Mouse (Mus musculus) B cell, adult 2 months (primary cell): ENCODE data around the gene Rasgrp2.

ENCODE experiments used
- DNase-seq, 2 experiments: peaks; one replicate each; pipeline ENCODE4 v3.0.0; 2022

Rasgrp2 gene

DNA sequence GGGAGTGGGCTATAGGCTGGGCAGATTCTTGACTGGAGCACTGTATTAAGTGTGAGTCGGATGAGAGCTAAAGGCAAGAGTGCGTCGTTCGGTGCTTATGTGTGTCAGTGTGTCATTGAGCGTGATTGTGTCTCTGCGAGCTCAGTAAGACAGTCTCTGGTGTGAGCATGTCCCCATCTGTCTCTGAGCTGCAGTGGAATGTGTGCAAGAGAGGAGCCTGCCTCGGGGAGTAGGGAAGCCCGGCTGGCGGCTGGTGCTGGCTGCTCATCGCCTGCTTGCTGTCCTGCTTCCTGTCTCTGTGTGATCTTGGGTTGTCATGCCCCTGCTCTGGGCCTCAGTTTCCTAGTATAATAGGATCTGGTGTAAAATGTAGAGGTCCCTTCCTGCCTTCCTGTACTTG lies 43.9 kb downstream of the Rasgrp2 start:
- DNase-seq = no peak

DNA sequence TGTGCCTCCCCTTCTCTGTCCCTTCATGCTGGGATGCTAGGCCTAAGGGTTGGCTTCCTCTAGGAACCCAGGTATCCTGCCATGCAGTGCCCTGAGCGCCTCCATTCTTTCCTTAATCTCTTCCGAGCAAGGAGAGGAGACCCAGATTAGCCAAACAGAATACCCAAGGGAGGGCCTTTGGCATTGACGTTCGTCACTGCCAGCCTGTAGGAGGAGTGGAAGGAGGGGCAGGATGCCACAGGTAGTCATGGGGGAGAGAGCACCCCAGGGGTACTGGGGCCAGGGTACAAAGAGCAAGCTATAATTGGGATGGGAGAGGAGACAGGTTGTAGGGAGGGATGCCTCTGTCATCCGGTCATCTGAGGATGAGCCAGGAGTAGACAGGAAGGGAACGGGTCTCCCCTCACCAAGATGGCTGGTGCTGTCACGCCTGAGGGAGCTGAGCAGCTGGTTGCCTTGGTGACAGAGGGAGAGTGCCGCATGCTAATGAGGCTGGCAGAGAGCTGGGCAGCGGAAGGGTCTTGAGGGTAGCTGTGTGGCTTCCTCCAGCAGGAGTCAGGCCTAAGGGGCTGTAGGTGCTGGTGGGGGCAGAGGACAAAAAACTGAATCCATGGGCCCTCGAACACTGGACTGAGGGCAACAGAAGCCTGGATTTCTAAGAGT lies 46.8 kb downstream of the Rasgrp2 start:
- peak; percentile 42 to 43 for DNase-seq

DNA sequence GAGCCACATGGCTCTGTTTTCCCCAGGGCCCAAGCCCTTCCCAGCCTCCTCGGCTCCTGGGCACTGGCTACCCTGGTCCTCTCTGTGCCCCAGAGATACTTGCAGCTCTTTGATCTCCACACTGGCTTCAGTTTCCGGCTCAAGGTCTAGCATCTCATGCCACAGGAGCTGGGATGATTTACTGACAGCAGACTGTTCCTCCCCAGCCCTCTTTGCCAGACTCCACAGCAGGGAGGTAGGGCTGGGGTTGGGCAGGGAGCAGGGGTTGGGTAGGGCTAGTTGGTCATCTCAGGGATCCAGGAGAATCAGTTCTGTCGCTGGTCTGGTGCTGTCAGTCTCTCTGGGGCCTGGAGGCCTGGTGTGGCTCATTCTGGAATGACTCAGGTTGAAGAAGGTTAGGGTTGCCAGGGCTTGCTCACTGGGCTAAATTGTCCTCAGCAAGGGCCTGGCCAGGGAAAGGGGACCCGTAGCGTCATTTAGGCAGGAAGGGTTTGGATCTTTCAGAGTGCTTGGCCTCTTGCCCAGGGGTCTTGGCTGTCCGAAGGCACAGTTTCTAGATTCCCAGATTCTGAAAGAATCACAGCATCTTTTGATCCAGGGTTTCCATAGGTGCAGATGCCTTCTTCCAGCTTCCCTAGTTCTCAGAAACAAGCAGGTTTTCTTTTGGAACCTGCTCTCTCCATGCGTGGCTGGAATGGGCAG lies 47.7 kb downstream of the Rasgrp2 start:
- no peak for DNase-seq

DNA sequence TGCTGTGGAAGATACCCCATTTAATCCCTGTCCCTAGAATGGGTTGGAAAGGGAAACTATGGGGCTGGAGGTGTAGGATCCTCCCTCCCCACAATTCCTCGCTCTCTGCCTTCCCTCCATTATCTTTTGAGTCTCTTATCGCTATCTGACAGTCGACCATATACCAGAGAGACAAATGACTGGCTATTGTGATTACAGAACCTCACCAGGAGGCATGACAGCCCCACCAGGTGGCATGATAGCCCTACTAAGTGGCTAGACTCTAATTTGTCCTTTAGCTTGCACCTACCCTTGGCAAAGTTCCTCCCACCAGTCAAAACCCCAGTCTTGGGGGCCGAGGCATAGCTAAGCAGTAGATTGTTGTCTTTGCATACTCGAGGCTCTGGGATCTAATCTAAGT lies 49.6 kb downstream of the Rasgrp2 start:
- no peak for DNase-seq

DNA sequence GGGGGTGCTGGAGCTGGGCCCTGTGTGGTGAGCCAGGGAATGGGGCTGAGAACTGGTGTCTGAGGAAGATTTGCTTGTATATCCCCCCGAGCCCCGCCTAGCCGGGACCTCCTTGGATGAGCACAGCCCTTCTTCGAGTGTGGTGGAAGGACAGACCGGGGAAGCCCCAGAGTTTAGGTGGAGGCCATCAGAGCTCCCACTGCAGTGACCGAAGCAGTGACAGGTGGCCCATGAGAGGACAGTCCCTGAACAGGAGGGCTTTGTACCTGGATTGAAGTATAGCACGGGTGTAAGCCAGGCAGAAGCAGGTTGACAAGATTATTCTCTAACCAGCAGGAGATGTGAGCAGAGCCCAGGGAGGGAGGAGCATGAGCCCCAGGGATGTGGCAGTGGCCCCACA lies 50.7 kb downstream of the Rasgrp2 start:
- DNase-seq = no peak

DNA sequence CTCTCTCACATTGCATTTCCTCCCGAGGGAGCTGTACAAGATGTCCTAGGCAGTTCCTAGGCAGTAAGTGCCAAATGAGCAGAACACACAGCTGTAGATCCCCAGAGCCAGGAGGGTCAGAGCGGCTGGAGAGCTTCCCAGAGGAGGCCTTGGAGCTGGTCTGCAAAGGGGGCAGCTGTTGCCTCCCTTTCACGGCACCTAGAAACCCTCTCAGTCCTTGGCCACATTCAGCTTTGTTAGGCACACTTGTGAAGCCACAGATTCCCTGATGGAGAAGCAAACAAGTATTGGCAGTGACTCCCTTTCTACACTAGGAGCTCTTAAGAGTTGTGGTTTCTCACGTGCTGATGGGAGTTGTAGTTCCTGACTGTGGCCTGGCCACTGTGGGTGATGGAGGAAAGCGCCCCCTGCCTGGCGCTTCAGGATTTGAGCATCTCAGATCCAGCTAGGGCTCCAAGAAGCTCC lies 52.9 kb downstream of the Rasgrp2 start:
- DNase-seq = peak; percentile 76 to 79

DNA sequence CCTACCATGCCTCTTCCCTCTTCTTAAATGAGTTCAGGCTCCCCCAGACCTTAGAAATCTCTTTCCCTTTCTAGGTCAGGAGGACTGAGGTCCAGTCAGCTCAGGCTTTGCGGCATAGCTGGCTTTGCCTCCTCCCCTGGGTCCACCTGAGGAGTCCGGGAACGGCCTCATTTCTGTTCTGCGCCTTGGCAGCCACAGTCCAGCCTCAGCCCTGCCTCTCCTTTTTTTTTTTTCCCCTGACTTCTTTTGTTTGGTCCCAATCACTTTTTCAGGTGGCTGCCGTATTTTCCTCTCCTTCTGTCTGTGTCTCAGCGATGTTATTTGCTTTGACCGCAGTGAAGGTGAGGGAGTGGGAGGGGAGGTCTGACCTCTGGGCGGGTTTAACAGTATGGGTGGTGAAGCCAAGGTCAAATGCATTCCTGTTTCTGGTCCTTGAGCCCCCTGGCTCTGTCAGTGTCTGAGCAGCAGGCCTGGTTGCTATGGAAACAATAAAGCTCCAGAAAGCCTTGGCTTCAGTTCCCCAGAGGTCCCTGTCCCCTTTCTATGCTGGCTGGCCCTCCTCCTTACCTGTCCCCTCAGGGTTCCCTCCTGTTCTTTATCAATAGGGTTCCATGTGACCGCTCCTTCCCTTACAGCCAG lies 53.7 kb downstream of the Rasgrp2 start:
- no peak for DNase-seq

DNA sequence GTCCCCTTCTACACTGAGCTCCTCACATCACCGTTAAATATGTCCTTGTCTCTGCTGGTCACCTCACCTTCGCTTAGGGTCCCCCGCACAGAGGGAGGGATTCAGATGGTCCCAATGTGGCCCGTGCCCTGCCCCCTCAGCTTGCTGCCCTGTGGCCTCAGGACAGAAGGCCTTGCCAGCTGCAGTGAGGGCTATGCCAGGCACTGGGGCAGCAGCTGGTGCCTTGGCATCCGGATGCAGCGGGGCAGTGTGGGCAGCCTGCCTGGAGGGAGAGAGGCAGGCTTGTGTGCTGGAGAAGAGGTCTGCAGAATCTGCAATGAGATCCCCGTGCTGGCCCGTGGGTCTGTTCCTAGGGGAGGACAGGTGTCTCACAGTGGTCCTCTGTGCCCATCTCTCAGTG lies 54.2 kb downstream of the Rasgrp2 start:
- no peak for DNase-seq

DNA sequence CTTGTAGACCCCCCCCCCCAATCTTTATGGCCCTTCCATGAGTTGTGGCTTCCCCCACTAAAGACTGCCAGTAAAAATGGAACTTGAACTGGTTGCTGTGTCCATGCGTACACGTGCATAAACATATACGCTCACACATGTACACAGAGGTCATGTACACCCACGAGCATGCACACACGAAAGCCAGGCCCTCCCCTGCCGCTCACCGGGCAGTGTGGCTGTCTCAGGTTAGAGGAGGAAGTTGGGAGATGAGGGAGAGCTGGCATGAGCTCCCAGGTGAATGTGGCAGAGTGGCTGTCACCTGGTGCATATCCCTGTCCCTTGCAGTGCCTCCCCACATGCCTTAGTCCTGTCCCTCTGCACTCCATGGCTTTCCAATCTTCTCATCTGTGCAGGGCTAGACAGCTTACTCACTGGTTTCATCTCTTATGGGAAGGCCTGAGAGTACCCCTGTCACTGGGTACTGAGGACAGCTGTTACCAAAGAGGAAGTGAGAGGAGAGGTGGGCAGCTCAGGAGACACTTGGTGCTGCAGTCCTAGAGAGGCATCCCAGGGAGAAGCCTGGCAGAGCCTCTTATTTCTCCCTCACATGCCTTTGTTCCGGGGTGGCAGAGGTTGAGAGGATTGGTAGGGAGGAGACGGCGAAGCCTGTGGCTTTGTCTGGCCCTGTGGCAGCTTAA lies 55.0 kb downstream of the Rasgrp2 start:
- DNase-seq = no peak

DNA sequence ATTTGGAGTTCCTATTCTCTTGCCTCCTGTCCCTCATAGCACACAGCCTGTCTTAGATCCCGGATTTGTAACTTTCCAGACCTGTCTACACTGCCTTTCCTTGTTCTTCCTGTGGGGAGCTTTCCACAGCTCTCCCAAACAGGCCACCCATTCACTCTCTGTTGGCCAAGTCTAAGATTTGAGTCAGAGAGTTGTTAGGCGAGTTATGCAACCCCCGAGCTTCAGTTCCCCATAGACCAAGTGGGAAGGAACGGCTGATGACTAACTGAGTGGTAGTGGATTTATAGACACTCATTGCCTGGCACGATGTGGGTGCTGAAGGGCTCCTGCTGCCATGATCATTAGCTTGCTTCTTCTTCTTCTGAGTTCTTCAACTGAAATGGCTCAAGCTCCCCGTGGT lies 60.4 kb downstream of the Rasgrp2 start:
- no peak for DNase-seq

DNA sequence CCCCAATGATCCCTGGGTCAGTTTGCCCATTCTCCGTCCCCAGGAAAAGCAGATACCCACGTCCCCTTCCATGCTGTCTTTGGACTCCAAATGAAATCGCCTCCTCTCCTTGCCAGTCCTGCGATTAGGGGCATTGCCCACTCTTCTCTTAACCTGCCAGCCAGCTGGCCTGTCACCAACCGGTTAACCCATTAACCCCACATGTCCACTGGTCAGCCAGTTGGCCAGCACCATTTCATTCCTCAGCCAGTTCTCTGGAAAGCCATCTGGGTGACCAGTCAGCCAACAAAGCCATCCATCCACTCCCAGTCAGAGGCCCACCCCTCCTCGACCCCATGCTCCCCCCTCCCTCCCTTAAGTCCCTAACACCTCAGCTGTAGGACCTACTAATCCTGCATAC lies 63.7 kb downstream of the Rasgrp2 start:
- no peak for DNase-seq

DNA sequence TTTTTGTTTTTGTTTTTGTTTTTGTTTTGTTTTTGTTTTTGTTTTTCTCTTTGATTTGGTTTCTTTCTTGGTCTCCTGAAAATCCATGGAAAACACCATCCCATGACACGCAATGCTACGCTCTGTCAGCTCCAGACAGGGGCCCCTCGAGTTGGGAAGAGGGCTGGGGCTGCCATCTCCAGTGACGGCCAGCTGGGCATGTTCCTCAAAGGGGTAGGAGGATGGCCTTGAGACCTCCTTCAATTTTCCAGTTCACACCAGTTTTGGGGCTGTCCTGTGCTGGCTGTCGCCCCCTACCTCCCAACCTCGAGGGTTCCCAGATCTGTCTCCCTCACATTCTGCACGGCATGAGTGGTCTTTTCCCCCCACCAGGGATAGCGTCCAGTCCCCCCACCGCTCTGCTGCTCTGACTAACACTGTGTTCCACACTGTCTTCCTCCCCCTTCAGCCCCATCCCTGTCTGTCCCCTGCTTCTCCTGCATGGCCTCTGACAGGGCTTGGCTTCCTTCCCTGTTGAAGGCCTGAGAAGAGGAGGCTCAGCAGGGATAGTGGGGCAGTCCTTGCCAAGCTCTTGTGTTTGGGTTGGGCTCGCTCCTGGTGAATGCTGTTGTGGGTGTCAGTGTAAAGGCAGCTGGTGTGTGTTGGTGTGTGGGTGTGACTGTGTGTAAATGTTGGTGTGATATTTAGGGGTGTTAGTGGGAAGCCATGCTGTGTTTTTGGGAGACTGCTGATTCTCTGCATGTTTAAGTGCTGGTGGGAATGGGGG lies 65.3 kb downstream of the Rasgrp2 start:
- no peak for DNase-seq
